Mouse (Mus musculus) cerebellum, adult 2 months (tissue): ENCODE results near the gene Dppa2.

Source experiments
- CTCF ChIP-seq: fragments of 200-500 bp; IDR thresholded peaks from 2 replicates; pipeline ENCODE4 v1.5.1; 2011; ENCODE audit warnings: low read depth, mild to moderate bottlenecking, control low read depth, low read length, moderate library complexity, borderline replicate concordance; ENCODE audit not compliant: insufficient read depth
- POLR2A ChIP-seq: fragments of 200-500 bp; IDR thresholded peaks from 2 replicates; pipeline ENCODE4 v1.6.1; 2011; ENCODE audit warnings: low read length, control low read depth, borderline replicate concordance; ENCODE audit not compliant: insufficient read depth

- no peak for TF ChIP-seq POLR2A
- TF ChIP-seq CTCF = no peak
These were observed 44.2 kb upstream of the Dppa2 start for GRCm38 (mm10) chr16:48259519-48259918.
